Comparison of ENCODE assay signal across 8 mouse cellular contexts in genomic region chr9:64020606-64021318, GRCm38 (mm10). TPM values are rescaled to one million over a fixed set of nuclear protein-coding genes. Genes with fewer than 3 reads are reported as not detected.
A peak's percentile ranks its signal among the peaks of the same experiment; 100 is the strongest.
DNase-seq lines count a peak whose midpoint lies in the region; ATAC-seq and TF ChIP-seq lines count a peak whose summit lies in the region.

No protein-coding gene starts in this region.

- H3K27me3 ChIP-seq in forebrain, postnatal 0 days (ENCODE audit: insufficient read depth, low read length) = peaks cover 45% of the 10 kb centered on the region
- no peaks in the 10 kb centered on the region for H3K27me3 ChIP-seq in intestine, embryonic 16.5 days (replicated peaks; ENCODE audit: control insufficient read depth, insufficient read depth, low read length)
- peaks cover 26% of the 10 kb centered on the region for H3K27me3 ChIP-seq in thymus, adult 2 months (ENCODE audit: control insufficient read depth, insufficient read depth, low read length)

- peak; percentile 26 for DNase-seq in CD4-positive helper T cell, adult 2 months (ENCODE audit: low read depth, low spot score)
- DNase-seq in NIH3T3 (ENCODE audit: low read depth) = peak; percentile 50
- DNase-seq in forebrain, postnatal 0 days = no peak
- DNase-seq in lung, postnatal 14 days = peak; percentile 39
- DNase-seq in thymus, adult 2 months = peak; percentile 17
- no peak for DNase-seq in cerebellum, postnatal 36 days

- peak overlapping the region; percentile 51 for H3K9ac ChIP-seq in forebrain, postnatal 0 days
- peak overlapping the region; percentile 99 for H3K9ac ChIP-seq in intestine, embryonic 16.5 days (ENCODE audit: low read depth, low read length)

- H3K4me2 ChIP-seq in forebrain, postnatal 0 days (ENCODE audit: low read depth) = peak overlapping the region; percentile 74
- peak overlapping the region; percentile 83 for H3K4me2 ChIP-seq in intestine, embryonic 16.5 days (ENCODE audit: low read depth, low read length)

- peaks cover 17% of the 10 kb centered on the region for H3K4me1 ChIP-seq in forebrain, postnatal 0 days (ENCODE audit: insufficient read depth)
- peaks cover 39% of the 10 kb centered on the region for H3K4me1 ChIP-seq in intestine, embryonic 16.5 days (ENCODE audit: control insufficient read depth, insufficient read depth, low read length)
- peaks cover 33% of the 10 kb centered on the region for H3K4me1 ChIP-seq in thymus, adult 2 months (replicated peaks; ENCODE audit: control insufficient read depth, insufficient read depth, low read length)

- whole genome bisulfite sequencing in forebrain, postnatal 0 days = under 1% methylated on average over 87 of the region's 89 CpGs
- WGBS in intestine, embryonic 16.5 days = under 1% methylated on average over 76 of the region's 89 CpGs
- WGBS in thymus, adult 2 months = 1% methylated on average over 85 of the region's 89 CpGs

- no peak for ATAC-seq in forebrain, postnatal 0 days
- no peak for ATAC-seq in intestine, embryonic 16.5 days
- no peak for ATAC-seq in megakaryocyte-erythroid progenitor cell, adult 5-6 weeks (replicated peaks; ENCODE audit: low FRiP score, low TSS enrichment, poor library complexity, severe bottlenecking)

- H3K9me3 ChIP-seq in forebrain, postnatal 0 days (ENCODE audit: low read length) = no peaks in the 10 kb centered on the region
- no peaks in the 10 kb centered on the region for H3K9me3 ChIP-seq in intestine, embryonic 16.5 days (ENCODE audit: control insufficient read depth, low read length)

- no peak for TF ChIP-seq POLR2A in thymus, adult 2 months (IDR thresholded peaks at IDR 0.05; ENCODE audit: control insufficient read depth, extremely low read depth, insufficient read depth, low read length, poor library complexity)

- peak overlapping the region; percentile 45 for H3K4me3 ChIP-seq in forebrain, postnatal 0 days (ENCODE audit: low read depth, low read length)
- peak overlapping the region; percentile 95 for H3K4me3 ChIP-seq in intestine, embryonic 16.5 days (ENCODE audit: low read length)
- peak overlapping the region; percentile 53 for H3K4me3 ChIP-seq in thymus, adult 2 months (ENCODE audit: control insufficient read depth, insufficient read depth, low read length)

- H3K36me3 ChIP-seq in forebrain, postnatal 0 days (ENCODE audit: insufficient read depth) = no peaks in the 10 kb centered on the region
- no peaks in the 10 kb centered on the region for H3K36me3 ChIP-seq in intestine, embryonic 16.5 days (ENCODE audit: control insufficient read depth, insufficient read depth, low read length)
- H3K36me3 ChIP-seq in thymus, adult 2 months (ENCODE audit: control insufficient read depth, insufficient read depth, low read length) = no peaks in the 10 kb centered on the region

- H3K27ac ChIP-seq in forebrain, postnatal 0 days (ENCODE audit: low read depth, low read length) = peak overlapping the region; percentile 45; the same call in 1 of the 2 replicates
- peak overlapping the region; percentile 96 for H3K27ac ChIP-seq in intestine, embryonic 16.5 days (ENCODE audit: low read length)
- H3K27ac ChIP-seq in thymus, adult 2 months (ENCODE audit: control insufficient read depth, insufficient read depth, low read length) = no peak overlapping the region

- no peak for TF ChIP-seq CTCF in forebrain, postnatal 0 days (IDR thresholded peaks at IDR 0.05; ENCODE audit: low read depth)
- no peak for TF ChIP-seq CTCF in thymus, adult 2 months (IDR thresholded peaks at IDR 0.05; ENCODE audit: borderline replicate concordance, control insufficient read depth, extremely low read depth, insufficient read depth, low read length, poor library complexity)

RNA-seq across cellular contexts. Expression of gene Smad6, which starts 1.1 kb away (rescaled TPM):
- total RNA-seq in forebrain, postnatal 0 days (2014; rRNA removed) = 4.5 and 7.5 TPM in 2 replicates
- 1.4 and 1.5 TPM in 2 replicates for polyA plus RNA-seq in forebrain, postnatal 0 days (2015; fragmentation: Nextera tagmentation; extraction: Ambion mirVana)
- polyA plus RNA-seq in intestine, embryonic 16.5 days (2015; fragmentation: Nextera tagmentation; extraction: Ambion mirVana) = 3.9 and 8.1 TPM in 2 replicates
- 6.5 and 8.0 TPM in 2 replicates for polyA plus RNA-seq in thymus, adult 2 months (2012; rRNA removed)
- not detected in 2 replicates for total RNA-seq in megakaryocyte-erythroid progenitor cell, adult 5-6 weeks (2014; fragmentation: Nextera tagmentation)
- total RNA-seq in megakaryocyte-erythroid progenitor cell, adult 5-6 weeks (2017) = 0.88 and 1.1 TPM in 2 replicates

Comparison
In these comparisons a context has a peak if more than half of its experiments do, and no peak if none do; other contexts are left out.
1. DNase-seq: peak in CD4-positive helper T cell, adult 2 months (single experiment), NIH3T3 (single experiment), lung, postnatal 14 days (single experiment) and thymus, adult 2 months (single experiment); none in forebrain, postnatal 0 days (single experiment) and cerebellum, postnatal 36 days (0 of 2).
2. H3K4me3 ChIP-seq: peak in every context shown above with its lines; median percentile 95 in intestine, embryonic 16.5 days; 53 in thymus, adult 2 months; 45 in forebrain, postnatal 0 days.